Mouse (Mus musculus) erythroblast, adult 5-6 weeks (primary cell): ENCODE measurements around the gene Gm10300. TPM values are rescaled to one million over a fixed set of nuclear protein-coding genes. Genes with fewer than 3 reads are reported as not detected.

Experiments used
- ATAC-seq: replicated peaks from 2 replicates; pipeline ENCODE4 v1.8.0; 2016; ENCODE audit warnings: moderate number of reproducible peaks, mild to moderate bottlenecking, moderate TSS enrichment, inconsistent platforms; ENCODE audit not compliant: poor library complexity, low FRiP score, severe bottlenecking
- total RNA-seq, 2 experiments: library from RNA; stranded (forward) in 1 of 2; stranded (reverse) in 1 of 2; fragments of 150-400 nt in 1 of 2; fragments of 200-764, 138-1000 nt in 1 of 2; gene quantifications; 2 replicates each; pipeline versions ENCODE4 v1.2.3 to v1.2.4; 2015 to 2017; ENCODE audit warnings: low replicate concordance in 2 of 2

The Gm10300 gene
- total RNA-seq (2015; ENCODE audit: low replicate concordance) (2.7 TPM in 1 of 2 replicates, not detected in the other), total RNA-seq (2017; ENCODE audit: low replicate concordance) (3.7 and 3.9 TPM in 2 replicates)

GRCm38 (mm10) chr4:132074077-132074932, at the start of gene Gm10300:
Gene Gm10300, plus strand, starts transcription at chr4:132074697.
- ATAC-seq: no peak

DNA sequence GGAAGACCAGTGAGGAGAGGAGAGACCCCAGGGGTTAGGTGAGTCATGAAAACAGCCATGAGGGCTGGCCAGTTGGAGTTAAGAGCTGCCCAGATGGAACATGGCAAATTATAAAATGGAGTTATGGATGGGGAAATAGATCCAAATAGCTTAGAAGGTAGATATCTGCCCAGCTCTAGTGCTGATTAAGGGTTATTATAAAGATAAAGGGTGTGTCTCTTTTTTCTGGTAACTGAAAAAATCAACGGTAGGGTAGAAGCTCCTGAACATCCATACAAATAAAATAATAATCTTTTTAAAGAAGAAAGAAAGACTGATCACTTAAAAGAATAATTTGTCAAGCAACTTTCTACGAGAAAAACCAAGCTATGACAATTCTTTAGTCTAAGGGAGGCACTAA, 49.2 kb upstream of the Gm10300 start:
- ATAC-seq: no peak

DNA sequence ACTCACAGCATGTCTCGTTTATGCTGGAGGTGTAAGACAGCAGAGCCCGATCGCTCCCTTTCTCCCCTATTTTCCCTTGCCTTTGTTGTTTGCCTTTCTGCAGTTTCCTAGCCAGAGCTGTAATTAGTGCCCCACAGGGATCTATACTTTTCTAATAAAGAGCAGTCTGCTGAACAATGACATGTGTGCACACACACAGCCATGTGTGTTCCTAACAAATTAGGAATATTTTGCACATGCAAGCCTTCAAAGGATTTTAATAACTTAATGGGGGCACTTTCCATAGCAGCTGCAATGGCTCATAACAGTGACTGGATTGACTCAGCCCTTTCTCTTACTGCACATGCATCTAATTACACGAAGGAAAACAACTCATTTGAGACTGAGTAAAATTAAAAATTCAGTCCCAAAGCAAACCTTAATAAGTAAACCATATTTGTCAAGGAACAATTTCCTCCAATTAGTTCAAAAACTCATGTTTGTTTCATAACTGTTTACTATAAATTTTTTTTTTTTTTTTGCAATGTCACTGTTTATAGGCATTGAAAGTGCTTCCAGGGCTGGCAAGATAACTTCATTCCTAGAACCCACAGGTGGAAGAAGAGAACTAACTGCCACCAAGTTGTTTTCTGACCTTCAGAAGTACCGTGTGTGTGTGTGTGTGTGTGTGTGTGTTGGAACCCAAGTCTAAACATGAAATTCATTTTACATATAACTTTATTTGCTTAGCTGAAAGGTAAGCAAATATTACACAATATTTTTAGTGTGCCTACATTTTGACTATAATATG, 48.6 kb upstream of the Gm10300 start:
- ATAC-seq: peak; percentile 71

- peak; percentile 74 for ATAC-seq
These were observed 47.3 kb upstream of the Gm10300 start for GRCm38 (mm10) chr4:132027167-132027566.

DNA sequence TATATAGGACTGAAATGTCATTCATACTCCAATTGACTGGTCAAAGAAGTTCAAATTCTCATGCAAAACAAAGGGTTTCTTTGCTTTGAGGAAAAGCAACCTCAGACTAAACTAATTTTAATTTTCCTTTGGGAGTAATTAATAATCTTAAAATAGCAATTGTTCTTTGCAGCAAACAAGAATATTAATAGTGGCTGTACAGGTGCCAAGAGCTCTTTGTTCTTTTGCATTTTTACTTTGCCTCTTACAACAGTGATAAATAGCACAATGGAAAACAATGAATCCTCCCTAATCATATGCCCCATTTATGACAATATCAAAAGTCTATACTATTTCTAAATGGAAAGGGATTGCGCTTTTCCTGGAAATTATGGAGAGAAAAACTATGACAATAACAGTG, 46.7 kb upstream of the Gm10300 start:
- no peak for ATAC-seq

- 0 out of 2 replicates have a peak, but pooled peaks have one; percentile 5 for ATAC-seq
These were observed 44.4 kb upstream of the Gm10300 start for GRCm38 (mm10) chr4:132029851-132030741.

GRCm38 (mm10) chr4:132033183-132033582, 41.3 kb upstream of the Gm10300 start:
- no peak for ATAC-seq

- ATAC-seq: no peak
These were observed 40.3 kb upstream of the Gm10300 start for GRCm38 (mm10) chr4:132034242-132034641.

DNA sequence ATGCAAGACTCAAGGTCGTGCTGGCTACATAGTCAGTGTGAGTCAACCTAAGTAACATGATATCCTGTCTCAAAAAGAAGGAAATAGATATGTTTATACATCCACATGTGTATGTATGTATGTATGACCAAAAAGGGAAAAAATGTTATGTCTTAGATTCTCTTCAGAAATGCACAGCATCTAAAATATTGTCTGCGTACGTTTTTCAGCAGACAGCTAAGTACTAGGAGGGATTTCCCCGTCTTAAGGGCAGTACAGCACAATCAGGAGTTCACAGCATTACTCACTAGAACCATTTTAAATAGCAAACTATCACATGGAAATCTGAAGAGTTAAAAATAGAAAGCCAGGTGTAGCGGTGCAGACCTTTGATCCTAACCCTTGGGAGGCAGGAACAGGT, 37.4 kb upstream of the Gm10300 start:
- no peak for ATAC-seq

DNA sequence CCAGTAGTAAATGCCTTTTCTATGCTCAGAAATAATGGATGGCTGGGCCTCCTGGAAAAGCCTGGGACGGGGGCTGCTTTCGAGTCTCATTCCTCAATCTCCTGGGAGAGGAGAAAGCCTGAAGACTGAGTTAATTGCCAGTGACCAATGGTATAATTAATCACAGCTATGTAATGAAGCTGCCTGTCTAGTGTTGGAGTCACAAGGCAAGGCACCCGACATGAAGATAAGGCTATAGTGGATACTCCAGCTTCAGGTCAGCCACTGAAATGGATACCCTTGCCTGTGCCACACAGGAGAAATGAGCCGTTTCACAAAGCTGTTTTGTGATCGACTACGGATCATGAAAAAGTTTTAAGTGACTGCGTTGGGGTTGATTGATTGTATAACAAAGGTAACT, 36.5 kb upstream of the Gm10300 start:
- ATAC-seq: no peak

- no peak for ATAC-seq
These were observed 35.7 kb upstream of the Gm10300 start for GRCm38 (mm10) chr4:132038809-132039208.

DNA sequence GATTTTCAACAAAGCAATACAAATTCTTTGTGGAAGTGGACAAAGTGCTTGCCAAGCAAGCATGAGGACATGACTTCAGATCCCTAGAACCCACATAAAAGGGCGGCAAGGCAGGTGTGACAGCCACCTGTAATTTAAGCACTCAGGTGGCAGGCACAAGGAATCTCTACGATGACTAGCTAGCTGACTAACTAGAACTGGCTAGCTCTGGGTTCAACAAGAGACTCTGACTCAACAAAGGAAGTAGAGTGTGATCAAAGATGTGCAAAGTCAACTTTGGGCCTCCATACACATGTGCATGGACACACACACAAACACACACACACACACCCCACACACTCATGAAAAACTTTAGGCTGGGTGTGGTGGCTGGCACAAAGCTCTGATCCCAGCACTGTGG, 35.0 kb upstream of the Gm10300 start:
- ATAC-seq: no peak

- ATAC-seq: peak; percentile 54
These were observed 34.4 kb upstream of the Gm10300 start for GRCm38 (mm10) chr4:132039975-132040645.

GRCm38 (mm10) chr4:132041471-132042332, 32.8 kb upstream of the Gm10300 start:
- peak; percentile 53 for ATAC-seq

- no peak for ATAC-seq
These were observed 30.8 kb upstream of the Gm10300 start for GRCm38 (mm10) chr4:132043726-132044125.

- ATAC-seq: no peak
These were observed 26.2 kb upstream of the Gm10300 start for GRCm38 (mm10) chr4:132048011-132048991.

DNA sequence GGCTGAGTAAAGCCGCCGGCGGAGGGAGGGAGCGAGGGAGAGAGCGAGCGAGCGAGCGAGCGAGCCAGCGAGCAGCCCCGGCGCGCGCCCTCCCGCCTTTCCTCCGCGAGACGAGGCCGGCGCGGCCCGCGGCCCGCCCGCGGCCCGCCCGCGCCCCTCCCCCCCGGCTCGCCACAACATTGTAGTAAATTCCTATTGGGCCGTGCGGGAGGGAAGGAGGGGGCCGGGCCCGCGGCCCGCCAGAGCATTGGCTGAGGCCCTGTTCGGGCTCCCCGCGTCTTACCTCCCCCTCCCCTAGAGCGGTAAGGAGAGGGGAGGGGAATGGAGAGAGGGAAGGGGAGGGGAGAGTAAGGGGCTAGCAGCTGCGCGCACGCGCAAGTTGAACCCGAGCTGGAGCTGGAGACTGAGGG, 25.5 kb upstream of the Gm10300 start:
- peak; percentile 67 for ATAC-seq
